Mouse (Mus musculus): ENCODE measurements around the gene Riok2.

The Riok2 gene

DNA sequence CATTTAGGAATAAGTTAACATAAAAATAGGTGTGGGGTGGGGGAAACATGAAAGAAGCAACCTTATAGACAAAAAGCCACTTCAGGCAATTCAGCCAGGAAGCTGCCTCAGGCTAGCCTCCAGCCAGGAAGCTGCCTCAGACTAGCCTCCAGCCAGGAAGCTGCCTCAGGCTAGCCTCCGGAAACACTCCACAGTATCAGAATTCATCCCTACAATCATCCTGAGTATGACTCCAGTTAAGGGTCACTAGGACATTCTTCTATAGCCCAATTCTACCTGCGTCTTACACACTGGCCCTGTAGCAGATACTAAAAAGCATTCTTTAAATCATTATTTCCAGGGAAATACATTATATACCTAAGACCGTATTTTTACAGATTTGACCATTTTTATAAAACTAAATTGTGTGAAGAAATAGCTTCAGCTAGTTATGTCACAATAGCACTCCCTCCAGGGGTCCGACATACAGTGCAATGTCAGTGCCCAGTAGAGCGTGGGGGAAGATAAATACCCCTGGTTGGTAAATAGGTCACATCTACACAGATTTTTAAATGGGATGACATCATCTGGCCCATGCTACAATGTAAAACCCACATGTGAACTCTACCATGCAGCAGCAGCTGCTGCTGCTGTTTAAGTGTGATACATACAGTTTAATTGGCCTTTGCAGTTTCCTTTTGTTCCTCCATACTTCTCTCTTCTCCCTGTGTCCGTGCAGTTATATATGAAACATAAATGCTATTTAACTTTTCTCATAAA lies 34.8 kb downstream of the Riok2 start:
- DNase-seq = no peak

DNA sequence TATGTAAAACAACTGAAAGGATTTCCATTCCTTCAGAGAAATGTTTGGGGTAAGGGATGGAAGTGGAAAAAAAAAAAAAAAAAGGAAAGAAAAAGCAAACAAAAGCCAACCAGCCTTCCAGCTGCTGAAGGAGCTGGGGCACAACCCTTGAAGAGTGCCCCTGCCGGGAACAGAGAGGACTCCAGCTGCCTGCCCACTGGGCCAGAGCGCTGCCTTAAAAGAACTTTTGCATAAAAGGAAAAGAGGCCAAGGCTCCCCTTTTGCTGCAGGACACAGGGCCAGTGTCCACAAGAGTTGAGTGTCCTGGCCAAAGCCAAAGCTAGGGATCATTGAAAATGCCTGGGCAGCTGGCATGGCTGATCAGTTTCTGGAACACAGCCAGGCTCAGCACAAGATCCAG lies 35.5 kb downstream of the Riok2 start:
- no peak for DNase-seq

DNA sequence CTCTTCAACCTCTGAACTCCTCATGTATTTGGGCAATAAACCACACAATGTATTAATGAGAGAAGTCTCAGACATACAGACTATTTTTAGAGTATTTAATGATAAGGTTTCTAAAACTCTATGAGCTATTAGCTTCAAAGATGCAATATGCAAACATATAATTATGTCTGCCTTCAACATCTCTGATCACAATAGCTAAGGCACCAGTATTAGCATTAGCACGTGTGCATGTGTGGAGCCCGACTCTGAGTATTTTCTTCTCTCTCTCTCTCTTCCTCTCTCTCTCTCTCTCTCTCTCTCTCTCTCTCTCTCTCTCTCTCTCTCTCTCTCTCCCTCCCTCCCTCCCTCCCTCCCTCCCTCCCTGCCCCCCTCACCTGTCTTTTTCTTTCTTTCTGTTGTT lies 37.3 kb downstream of the Riok2 start:
- no peak for DNase-seq

DNA sequence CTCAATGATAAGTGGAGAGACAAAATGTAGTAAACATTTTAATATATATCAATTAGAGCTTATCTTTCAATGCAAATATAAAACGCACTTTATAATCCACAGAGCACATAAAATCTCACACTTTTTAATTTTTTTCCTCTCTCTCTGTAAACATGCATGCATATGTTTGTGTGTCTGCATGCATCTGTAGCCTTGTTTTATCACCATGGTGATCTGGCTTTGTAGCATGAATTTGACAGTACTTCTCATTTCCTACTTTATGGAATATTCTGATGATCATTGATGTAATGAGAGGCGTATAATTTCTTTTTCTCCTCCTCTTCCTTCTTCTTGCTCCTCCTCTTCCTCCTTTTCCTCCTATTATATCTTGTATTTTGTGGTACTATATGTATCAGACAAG lies 38.1 kb downstream of the Riok2 start:
- DNase-seq = no peak

DNA sequence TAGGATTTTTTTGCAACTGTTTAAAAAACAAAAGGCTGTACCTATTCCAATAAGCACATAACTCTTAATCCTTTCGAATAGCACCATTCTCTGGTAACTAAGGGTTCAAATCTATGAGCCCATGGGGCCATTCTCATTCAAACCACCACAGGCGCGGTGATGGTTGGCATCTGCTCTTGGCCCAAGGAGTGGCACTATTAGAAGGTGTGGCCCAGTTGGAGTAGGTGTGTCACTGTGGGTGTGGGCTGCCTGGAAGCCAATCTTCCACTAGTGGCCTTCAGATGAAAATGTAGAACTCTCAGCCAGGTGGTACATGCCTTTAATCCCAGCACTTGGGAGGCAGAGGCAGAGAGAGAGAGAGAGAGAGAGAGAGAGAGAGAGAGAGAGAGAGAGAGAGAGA lies 40.1 kb downstream of the Riok2 start:
- DNase-seq = no peak

DNA sequence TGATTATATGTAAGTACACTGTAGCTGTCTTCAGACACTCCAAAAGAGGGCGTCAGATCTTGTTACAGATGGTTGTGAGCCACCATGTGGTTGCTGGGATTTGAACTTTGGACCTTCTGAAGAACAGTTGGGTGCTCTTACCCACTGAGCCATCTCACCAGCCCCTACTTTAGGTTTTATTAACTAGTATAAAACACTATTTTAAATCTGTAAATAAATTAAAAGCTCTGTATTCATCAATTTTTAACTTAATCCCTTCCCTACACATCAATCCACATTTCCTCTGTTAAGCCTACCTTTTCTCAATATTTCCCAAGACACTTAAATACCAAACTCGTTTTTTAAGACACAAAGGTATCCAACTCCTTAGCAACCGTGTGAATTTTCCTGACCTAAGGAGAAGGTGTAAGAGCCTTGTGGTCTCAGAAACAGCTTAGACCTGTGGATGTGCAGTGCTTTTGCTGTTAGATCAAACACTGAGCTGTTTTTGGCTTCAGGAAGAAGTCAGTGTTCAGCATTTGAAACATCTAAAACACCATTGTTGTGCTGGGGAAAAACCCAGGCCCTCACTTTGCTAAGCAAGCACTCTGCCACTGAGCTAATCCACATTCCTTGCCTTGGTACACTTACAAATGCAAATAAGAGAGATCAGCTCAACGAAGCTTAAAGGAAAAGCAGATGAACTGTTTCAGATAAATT lies 50.6 kb downstream of the Riok2 start:
- DNase-seq = no peak

DNA sequence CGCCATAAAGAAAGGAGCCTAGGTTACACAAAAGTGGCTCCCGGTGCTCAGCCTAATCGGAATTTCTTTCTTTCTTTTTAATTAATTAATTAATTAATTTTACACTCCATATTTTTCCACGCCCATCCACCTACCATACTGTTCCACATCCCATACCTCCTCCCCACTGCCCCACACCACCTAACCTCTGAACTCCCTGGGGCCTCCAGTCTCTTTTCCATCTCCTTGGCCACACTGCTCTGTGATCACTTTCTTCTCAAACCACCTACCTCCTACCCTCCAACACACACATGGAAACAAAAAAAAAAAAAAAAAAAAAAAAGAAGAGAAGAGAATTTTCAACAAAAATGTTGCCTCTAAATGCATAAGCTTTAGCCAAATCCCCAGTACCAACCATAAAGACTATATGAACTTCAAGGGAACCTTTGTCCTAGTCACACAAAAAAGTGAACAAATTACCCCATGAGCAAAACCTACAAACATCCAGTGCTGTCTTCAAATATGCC lies 51.3 kb downstream of the Riok2 start:
- DNase-seq = no peak

DNA sequence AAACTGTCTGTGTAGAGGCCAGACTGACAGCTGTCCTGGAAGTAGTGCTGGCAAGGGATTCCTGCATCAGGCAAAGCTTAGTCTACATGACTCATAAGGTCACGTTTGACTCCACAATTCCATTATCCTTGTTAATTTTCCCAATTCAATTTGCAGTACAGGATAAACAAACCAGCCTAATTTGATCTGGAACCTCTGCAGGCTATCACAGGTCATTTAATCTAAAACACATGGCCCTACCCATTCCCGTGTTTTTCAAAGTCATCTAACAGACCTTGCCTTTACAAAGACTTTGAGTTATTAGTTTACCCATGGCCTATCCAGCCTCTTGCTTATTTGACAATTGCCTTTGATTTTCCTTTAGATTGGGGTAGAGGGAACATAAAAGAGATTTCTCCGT lies 51.8 kb downstream of the Riok2 start:
- DNase-seq = no peak

DNA sequence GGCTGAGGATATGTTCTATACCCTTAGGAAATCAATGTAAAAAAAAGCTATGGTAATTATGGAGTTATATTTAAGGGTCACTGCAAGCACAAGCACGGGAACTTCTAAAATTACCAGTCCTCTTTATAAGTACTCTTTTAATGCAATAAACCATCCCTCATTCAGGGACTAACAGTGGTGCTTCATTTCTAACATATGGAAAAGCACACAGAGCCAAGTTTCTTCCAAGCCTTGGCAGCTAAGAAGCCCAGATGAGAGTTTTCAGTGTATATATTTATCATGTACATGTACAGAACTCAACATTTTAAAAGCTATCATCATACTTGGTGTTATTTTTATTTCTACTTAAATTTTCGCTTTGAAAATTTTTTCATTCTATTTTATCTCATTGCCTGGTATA lies 54.8 kb downstream of the Riok2 start:
- DNase-seq = no peak

DNA sequence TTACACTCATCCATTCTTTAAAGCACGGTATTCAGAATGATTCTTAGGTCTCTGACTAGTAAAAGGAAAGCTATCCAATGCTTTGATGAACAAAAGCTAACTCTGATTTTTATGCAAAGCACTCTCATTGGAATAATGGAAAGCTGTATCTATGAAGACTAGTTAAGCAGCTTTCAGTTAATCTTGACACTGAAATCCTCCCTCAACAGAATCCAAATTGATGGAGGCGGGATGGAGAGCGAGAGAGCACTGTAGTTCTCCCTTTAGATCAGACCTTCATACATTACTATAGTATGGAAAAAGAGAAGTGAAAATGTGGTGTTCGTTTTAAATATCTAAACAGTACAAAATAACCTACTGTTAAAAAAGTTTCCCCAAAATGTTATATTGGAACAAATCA lies 59.6 kb downstream of the Riok2 start:
- no peak for DNase-seq

DNA sequence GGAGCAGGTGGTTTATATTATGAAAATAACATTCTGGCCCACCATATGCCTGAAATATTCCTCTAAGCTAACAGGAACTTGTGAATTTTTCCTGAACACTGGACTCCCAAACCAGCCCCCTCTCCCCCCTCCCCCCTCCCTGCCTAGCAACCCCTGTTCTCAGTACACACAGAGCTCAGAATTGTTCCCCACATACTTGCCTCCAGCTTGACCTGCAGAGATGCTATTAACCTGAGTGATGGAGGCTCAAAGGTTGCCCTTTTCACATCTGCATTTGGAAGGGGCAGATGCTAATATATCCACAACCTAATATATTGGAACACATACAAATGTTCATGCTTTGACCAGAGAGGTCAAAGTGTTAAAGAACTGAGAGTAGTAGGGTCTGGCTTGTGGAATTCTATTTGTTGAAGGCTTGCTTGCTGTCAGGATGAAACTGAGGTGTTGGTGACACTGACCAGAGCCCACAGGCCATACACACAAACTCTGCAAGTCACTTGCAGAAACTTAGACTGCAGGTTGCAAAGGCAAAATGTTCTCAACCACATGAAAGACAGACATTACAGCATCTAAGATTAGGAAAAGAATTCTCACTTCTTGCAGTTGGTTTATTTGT lies 64.6 kb downstream of the Riok2 start:
- no peak for DNase-seq

DNA sequence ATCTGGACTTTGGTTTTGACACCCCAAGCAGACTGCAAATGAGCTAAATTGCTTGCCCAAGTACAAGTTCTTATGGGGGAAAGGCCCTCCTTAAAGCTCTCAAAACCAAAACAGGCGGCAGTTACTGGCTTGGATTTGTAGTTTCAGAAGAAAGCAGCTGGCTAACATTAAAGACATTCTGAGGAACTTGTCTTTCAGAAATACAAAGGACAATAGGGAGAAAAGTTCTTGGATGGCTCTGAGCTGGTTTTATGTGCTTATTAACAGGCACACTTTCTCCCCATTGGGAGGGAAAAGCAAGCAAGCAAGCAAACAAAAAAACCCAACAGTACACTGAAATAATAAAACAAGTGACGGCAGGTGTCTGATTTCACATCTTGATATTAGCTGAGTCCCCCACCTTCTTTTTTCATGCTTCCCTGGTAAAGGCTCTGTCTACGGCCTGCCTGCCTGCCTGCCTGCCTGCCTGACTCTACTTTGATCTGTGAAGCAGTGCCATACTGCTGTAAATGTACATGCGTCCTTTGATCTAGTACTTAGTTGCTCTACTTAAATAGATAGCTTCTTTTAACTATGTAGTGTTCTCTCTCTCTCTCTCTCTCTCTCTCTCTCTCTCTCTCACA lies 67.9 kb downstream of the Riok2 start:
- DNase-seq = no peak

DNA sequence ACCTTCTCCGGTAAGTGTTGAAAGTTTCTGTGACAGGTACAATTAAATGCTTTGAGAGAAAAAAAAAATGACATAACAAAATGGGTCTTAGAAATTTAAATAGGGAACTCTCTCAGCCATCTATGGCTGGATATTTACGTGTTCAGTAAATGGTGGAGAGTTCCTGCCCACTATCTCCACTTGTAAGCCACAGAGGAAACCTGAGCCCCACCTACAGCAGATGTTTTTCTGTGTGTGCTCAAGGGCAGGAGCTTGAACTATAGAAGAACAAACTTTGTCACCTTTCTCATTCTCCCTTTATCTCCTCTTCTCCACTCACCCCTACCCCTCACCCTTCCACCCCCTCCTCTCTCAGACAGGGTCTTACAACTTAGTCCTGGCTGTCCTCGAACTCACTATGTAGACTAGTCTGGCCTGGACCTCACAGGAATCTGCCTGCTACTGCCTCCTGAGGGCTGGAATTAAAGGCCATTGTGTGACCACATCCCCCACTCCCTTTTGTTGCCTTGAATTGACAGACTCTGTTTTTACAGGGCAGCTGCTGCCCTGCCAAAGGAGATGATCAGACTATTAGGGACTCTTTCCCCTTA lies 70.3 kb downstream of the Riok2 start:
- no peak for DNase-seq
